8 mouse cellular contexts compared by ENCODE assay signal in genomic region chr8:84815547-84815946, GRCm38 (mm10). TPM values are rescaled to one million over a fixed set of nuclear protein-coding genes. Genes with fewer than 3 reads are reported as not detected.
A peak's percentile ranks its signal among the peaks of the same experiment; 100 is the strongest.
DNase-seq lines count a peak whose midpoint lies in the region; ATAC-seq lines count a peak whose summit lies in the region.

No protein-coding gene starts in this region.

- DNase-seq in NIH3T3 (ENCODE audit: low read depth): peak; percentile 96
- peak; percentile 97 to 99 for DNase-seq in cerebellum, postnatal 10 days
- DNase-seq in frontal cortex, postnatal 14 days (ENCODE audit: low spot score in 2 of 2): peak; percentile 89 to 95
- peak; percentile 99 to 100 for DNase-seq in layer of hippocampus, postnatal 25 days (ENCODE audit: extremely low spot score in 1 of 2, low spot score in 1 of 2)
- DNase-seq in lung, postnatal 10 days: peak; percentile 98
- peak; percentile 99 for DNase-seq in ovary, postnatal 14 days (ENCODE audit: low spot score)
- DNase-seq in thymus, postnatal 10 days (ENCODE audit: low spot score in 2 of 2): peak; percentile 83 to 96

- peak; percentile 37; the same call in 1 of the 2 replicates for ATAC-seq in hindbrain, embryonic 13.5 days (ENCODE audit: low FRiP score)

- H3K27me3 ChIP-seq in hindbrain, embryonic 13.5 days: peaks cover 25% of the 10 kb centered on the region

- peaks cover 42% of the 10 kb centered on the region for H3K4me1 ChIP-seq in hindbrain, embryonic 13.5 days (replicated peaks)

- H3K4me2 ChIP-seq in hindbrain, embryonic 13.5 days: no peak overlapping the region

- no peak overlapping the region for H3K9ac ChIP-seq in hindbrain, embryonic 13.5 days

- H3K9me3 ChIP-seq in hindbrain, embryonic 13.5 days: no peaks in the 10 kb centered on the region

- WGBS in hindbrain, embryonic 13.5 days: 9% methylated on average over 9 of the region's 9 CpGs

- 0 out of 2 replicates have a peak, but pooled peaks cover 5% of the 10 kb centered on the region for H3K36me3 ChIP-seq in hindbrain, embryonic 13.5 days

- peak overlapping the region; percentile 80 for H3K27ac ChIP-seq in hindbrain, embryonic 13.5 days

- no peak overlapping the region for H3K4me3 ChIP-seq in hindbrain, embryonic 13.5 days

RNA-seq across cellular contexts. Expression of gene Dand5, which starts 7.1 kb away (rescaled TPM):
- polyA plus RNA-seq in hindbrain, embryonic 13.5 days (2015; fragmentation: Nextera tagmentation; extraction: Ambion mirVana): 10.8 and 11.5 TPM in 2 replicates
- total RNA-seq in layer of hippocampus, postnatal 25 days (2021): 10 to 100 TPM in 1 of 2 experiments, 1 to 10 TPM in 1; 9.3 to 10.6 TPM

RNA-seq across cellular contexts. Expression of gene Nfix, which starts 15.4 kb away (rescaled TPM):
- polyA plus RNA-seq in hindbrain, embryonic 13.5 days (2015; fragmentation: Nextera tagmentation; extraction: Ambion mirVana): 35.3 and 44.1 TPM in 2 replicates
- 100 to 1,000 TPM; 406 to 477 TPM for total RNA-seq in layer of hippocampus, postnatal 25 days (2021)

RNA-seq across cellular contexts. Expression of gene Gadd45gip1, which starts 15.8 kb away (rescaled TPM):
- polyA plus RNA-seq in hindbrain, embryonic 13.5 days (2015; fragmentation: Nextera tagmentation; extraction: Ambion mirVana): 37.3 and 37.8 TPM in 2 replicates
- total RNA-seq in layer of hippocampus, postnatal 25 days (2021): 10 to 100 TPM; 23.7 to 27.3 TPM

RNA-seq across cellular contexts. Expression of gene Rad23a, which starts 24.9 kb away (rescaled TPM):
- polyA plus RNA-seq in hindbrain, embryonic 13.5 days (2015; fragmentation: Nextera tagmentation; extraction: Ambion mirVana): 83.2 and 85.5 TPM in 2 replicates
- 10 to 100 TPM; 67.0 to 69.7 TPM for total RNA-seq in layer of hippocampus, postnatal 25 days (2021)

RNA-seq across cellular contexts. Expression of gene Calr, which starts 31.2 kb away (rescaled TPM):
- 646 and 672 TPM in 2 replicates for polyA plus RNA-seq in hindbrain, embryonic 13.5 days (2015; fragmentation: Nextera tagmentation; extraction: Ambion mirVana)
- total RNA-seq in layer of hippocampus, postnatal 25 days (2021): 100 to 1,000 TPM; 473 to 552 TPM
